Mouse (Mus musculus): ENCODE measurements around the gene Pdzph1.

Gene Pdzph1

DNA sequence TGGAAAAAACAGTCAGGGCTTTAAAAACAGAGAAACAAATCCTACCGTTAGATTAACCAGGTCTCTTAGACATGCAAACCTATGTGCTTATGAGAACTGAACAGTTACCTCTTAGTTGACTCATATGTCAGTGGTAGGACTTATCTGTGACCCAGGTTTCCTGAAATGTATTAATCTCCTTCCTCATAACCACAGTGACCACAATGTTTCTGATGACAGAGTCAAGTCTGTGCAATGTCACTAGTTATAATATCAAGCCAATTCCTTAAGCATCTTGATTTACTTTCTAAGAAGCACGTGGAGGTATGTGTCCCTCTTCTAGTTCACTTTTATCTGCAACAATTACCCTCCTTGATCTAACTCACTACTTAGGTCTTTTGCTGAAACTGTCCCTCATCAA is 68.4 kb downstream of the Pdzph1 start:
- no peak for DNase-seq

- no peak for DNase-seq
Measured at GRCm38 (mm10) chr17:58919927-58920326, 71.2 kb downstream of the Pdzph1 start.

- DNase-seq, result peak; percentile 16
Measured at GRCm38 (mm10) chr17:58919061-58919460, 72.1 kb downstream of the Pdzph1 start.

GRCm38 (mm10) chr17:58918539-58918938 is 72.6 kb downstream of the Pdzph1 start:
- no peak for DNase-seq

- no peak for DNase-seq
Measured at GRCm38 (mm10) chr17:58911564-58911963, 79.6 kb downstream of the Pdzph1 start.

DNA sequence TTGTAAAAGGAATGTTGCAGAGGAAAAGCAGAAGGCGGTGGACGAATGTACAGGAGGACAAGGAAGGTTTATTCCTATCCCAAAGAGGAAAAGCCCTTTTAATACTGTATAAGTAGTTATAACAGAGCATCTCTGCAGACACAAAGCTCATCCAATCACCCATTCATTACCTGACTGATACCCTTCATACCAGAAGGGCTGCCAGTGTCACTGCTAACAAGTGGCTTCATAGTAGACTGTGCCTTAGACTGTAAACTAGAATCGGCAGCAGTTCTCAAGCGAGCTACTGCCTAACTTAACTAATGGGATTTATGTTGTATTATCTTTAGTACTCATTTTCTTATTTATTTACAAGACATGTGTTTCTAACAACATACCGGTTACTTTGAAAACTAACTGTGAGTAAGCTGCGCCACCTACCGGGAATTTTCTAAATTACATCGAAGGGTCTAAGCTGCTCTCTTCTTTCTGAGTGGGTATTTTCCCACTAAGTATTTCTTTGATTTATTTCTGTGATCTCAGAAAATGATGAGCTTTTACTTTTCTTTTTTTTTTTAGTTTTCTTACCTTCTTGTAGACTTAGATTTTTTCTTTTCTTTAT is 82.0 kb downstream of the Pdzph1 start:
- peak; percentile 29 for DNase-seq

- DNase-seq, result no peak
Measured at GRCm38 (mm10) chr17:58906001-58906400, 85.2 kb downstream of the Pdzph1 start.

GRCm38 (mm10) chr17:58891488-58892210 is 99.5 kb downstream of the Pdzph1 start:
- DNase-seq, result no peak

- no peak for DNase-seq
Measured at GRCm38 (mm10) chr17:58889905-58890645, 101.1 kb downstream of the Pdzph1 start.

GRCm38 (mm10) chr17:58884393-58884792 is 106.8 kb downstream of the Pdzph1 start:
- no peak for DNase-seq

- no peak for DNase-seq
Measured at GRCm38 (mm10) chr17:58873356-58873755, 117.8 kb downstream of the Pdzph1 start.

- peak; percentile 3 for DNase-seq
Measured at GRCm38 (mm10) chr17:58870795-58871194, 120.4 kb downstream of the Pdzph1 start.

Data from right cerebral cortex, adult 18-20 months (tissue).